Mouse (Mus musculus): Measurements from ENCODE around the gene Luzp4. TPM values are rescaled to one million over a fixed set of nuclear protein-coding genes. Genes with fewer than 3 reads are reported as not detected.
"Not testable (repeated sequence)": the region's sequence is repeated elsewhere in the genome, so short reads cannot be mapped to it uniquely, and the experiment has no call there.

The Luzp4 gene
- not detected in 2 replicates for polyA plus RNA-seq (2015; fragmentation: Nextera tagmentation; extraction: Ambion mirVana)

DNA sequence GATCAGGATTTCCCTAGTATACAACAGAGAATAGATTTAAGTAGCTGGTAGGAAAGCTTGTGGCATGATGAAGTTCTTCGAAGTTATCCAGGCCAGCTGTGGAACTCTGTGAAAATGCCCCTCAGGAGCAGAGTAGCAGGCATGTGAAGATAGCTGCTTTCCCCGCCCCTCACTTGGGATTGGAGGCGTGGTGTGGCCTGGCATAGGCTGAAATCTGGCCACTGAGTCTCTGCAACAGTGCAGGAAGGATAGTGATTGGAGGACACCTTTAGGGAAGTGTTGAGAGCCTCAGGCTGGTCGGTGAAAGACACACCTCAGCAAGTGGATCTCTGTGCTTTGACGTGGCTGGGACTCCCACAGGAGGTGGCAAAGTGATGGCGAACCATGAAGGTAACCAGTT lies at the start of gene Luzp4:
TSS of gene Luzp4 (plus strand) at position 301 of the 400 bp plus-strand sequence.
- not testable (repeated sequence) for H3K27me3 ChIP-seq (ENCODE audit: control insufficient read depth, insufficient read depth, low read depth, low read length)
- WGBS (ENCODE audit: insufficient replicate concordance) = 52% methylated on average over 3 of the region's 6 CpGs

DNA sequence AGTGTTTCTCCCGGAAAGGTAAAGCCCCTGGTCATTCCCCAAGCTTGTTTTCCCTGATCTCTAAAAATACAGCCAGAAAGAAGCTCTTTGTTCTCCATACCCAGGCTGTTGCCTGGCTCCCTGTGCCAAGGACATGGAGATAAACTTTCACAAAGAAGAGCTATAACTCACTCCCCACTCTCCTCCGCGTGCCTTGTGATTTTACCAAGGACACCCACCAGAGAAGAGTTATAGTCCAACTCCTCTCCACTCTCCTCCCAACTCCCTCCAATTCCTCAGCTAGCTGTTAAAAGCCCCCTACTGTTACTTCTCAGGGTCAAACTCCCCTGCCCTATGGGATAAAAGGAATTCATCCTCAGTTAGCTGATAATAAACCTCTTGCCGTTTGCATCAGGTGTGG lies 15.6 kb upstream of the Luzp4 start:
- not testable (repeated sequence) for ATAC-seq (ENCODE audit: low read depth); H3K36me3 ChIP-seq (ENCODE audit: control insufficient read depth, insufficient read depth); H3K27ac ChIP-seq (ENCODE audit: low read length); H3K4me3 ChIP-seq (ENCODE audit: low read depth, low read length); H3K9me3 ChIP-seq (replicated peaks; ENCODE audit: control insufficient read depth, low read length); H3K27me3 ChIP-seq (ENCODE audit: control insufficient read depth, insufficient read depth, low read depth, low read length); H3K9ac ChIP-seq (ENCODE audit: low read depth, low read length); H3K4me1 ChIP-seq (ENCODE audit: control insufficient read depth, low read depth, low read length); H3K4me2 ChIP-seq (ENCODE audit: low read depth, low read length)
- 92% methylated on average over 4 of the region's 4 CpGs for WGBS (ENCODE audit: insufficient replicate concordance)

More for the DNA sequence above, at the start of gene Luzp4:
- H3K4me3 ChIP-seq (ENCODE audit: low read depth, low read length); ATAC-seq (ENCODE audit: low read depth); H3K4me2 ChIP-seq (ENCODE audit: low read depth, low read length); H3K27ac ChIP-seq (ENCODE audit: low read length); H3K4me1 ChIP-seq (ENCODE audit: control insufficient read depth, low read depth, low read length); H3K36me3 ChIP-seq (ENCODE audit: control insufficient read depth, insufficient read depth); H3K9ac ChIP-seq (ENCODE audit: low read depth, low read length); H3K9me3 ChIP-seq (replicated peaks; ENCODE audit: control insufficient read depth, low read length): not testable (repeated sequence)

Other genes with a start within 250 kb of the Luzp4 start
- gene Gm8334, start 242.5 kb upstream of the Luzp4 start, polyA plus RNA-seq (2015; fragmentation: Nextera tagmentation; extraction: Ambion mirVana) = not detected in 2 replicates
- gene Gm15127, start 194.0 kb upstream of the Luzp4 start, polyA plus RNA-seq (2015; fragmentation: Nextera tagmentation; extraction: Ambion mirVana) = not detected in 2 replicates
- gene Ott, start 216.6 kb downstream of the Luzp4 start, polyA plus RNA-seq (2015; fragmentation: Nextera tagmentation; extraction: Ambion mirVana) = not detected in 2 replicates

Data from liver, embryonic 16.5 days (tissue).